Mouse (Mus musculus): ENCODE measurements around the gene Ciao1. TPM values are rescaled to one million over a fixed set of nuclear protein-coding genes. Genes with fewer than 3 reads are reported as not detected.
A peak's percentile ranks its signal among the peaks of the same experiment; 100 is the strongest.
"Not testable (repeated sequence)": the region's sequence is repeated elsewhere in the genome, so short reads cannot be mapped to it uniquely, and the experiment has no call there.

Ciao1 gene
- total RNA-seq, 2 experiments from 2014 or later: 85.9 to 93.7 TPM

GRCm38 (mm10) chr2:127250291-127251008 lies 2.8 kb upstream of the Ciao1 start:
- DNase-seq: no peak

- DNase-seq: peak; percentile 61
Measured at GRCm38 (mm10) chr2:127248334-127249004, 853 bp upstream of the Ciao1 start.

GRCm38 (mm10) chr2:127240065-127240464 lies 7.6 kb downstream of the Ciao1 start:
- no peak for DNase-seq

- no peak for DNase-seq
Measured at GRCm38 (mm10) chr2:127237897-127238610, 9.6 kb downstream of the Ciao1 start.

- DNase-seq: no peak
Measured at GRCm38 (mm10) chr2:127225261-127225660, 22.4 kb downstream of the Ciao1 start.

- DNase-seq: no peak
Measured at GRCm38 (mm10) chr2:127217746-127218145, 29.9 kb downstream of the Ciao1 start.

GRCm38 (mm10) chr2:127210701-127211100 lies 36.9 kb downstream of the Ciao1 start:
- DNase-seq: no peak

GRCm38 (mm10) chr2:127208452-127208769 lies 39.2 kb downstream of the Ciao1 start:
- no peak for DNase-seq

- DNase-seq: peak; percentile 95
Measured at GRCm38 (mm10) chr2:127207547-127208451, 39.8 kb downstream of the Ciao1 start, which contains the start of the genes 1810024B03Rik and Snrnp200. TSS of gene 1810024B03Rik (minus strand) at chr2:127208280. TSS of gene Snrnp200 (plus strand) at chr2:127208386.

- no peak for DNase-seq
Measured at GRCm38 (mm10) chr2:127206916-127207315, 40.7 kb downstream of the Ciao1 start.

GRCm38 (mm10) chr2:127205936-127206335 lies 41.7 kb downstream of the Ciao1 start:
- DNase-seq: not testable (repeated sequence)

- peak; percentile 70 for DNase-seq
Measured at GRCm38 (mm10) chr2:127204932-127205331, 42.7 kb downstream of the Ciao1 start.

Other genes starting within 250 kb of the Ciao1 start
- 10 to 100 TPM in 1 of 2 experiments, 1 to 10 TPM in 1; 8.9 to 12.8 TPM for gene Ap4e1, start 239.1 kb downstream of the Ciao1 start, total RNA-seq (2021)
- 10 to 100 TPM; 38.7 to 39.9 TPM for gene Blvra, start 177.2 kb downstream of the Ciao1 start, total RNA-seq (2021)
- 10 to 100 TPM; 15.8 to 18.3 TPM for gene Ncaph, start 113.9 kb downstream of the Ciao1 start, total RNA-seq (2021)
- 10 to 100 TPM; 13.2 to 13.8 TPM for gene Itpripl1, start 104.4 kb downstream of the Ciao1 start, total RNA-seq (2021)
- 1 to 10 TPM; 1.3 to 1.8 TPM for gene 1810024B03Rik, start 39.5 kb downstream of the Ciao1 start, total RNA-seq (2021)
- gene Snrnp200, start 39.4 kb downstream of the Ciao1 start, total RNA-seq (2021): 10 to 100 TPM; 58.9 to 70.8 TPM
- 10 to 100 TPM; 55.4 to 56.4 TPM for gene Tmem127, start 92 bp upstream of the Ciao1 start, total RNA-seq (2021)
- 100 to 1,000 TPM; 143 to 175 TPM for gene Stard7, start 22.4 kb upstream of the Ciao1 start, total RNA-seq (2021)
- 1 to 10 TPM; 4.2 to 5.5 TPM for gene Dusp2, start 88.3 kb upstream of the Ciao1 start, total RNA-seq (2021)
- gene Astl, start 90.8 kb upstream of the Ciao1 start, total RNA-seq (2021): under 1 TPM in 1 of 2 experiments, not detected in 1; 0.21 TPM
- gene Adra2b, start 115.4 kb upstream of the Ciao1 start, total RNA-seq (2021): 1 to 10 TPM; 2.6 to 2.7 TPM
- gene Gpat2, start 177.4 kb upstream of the Ciao1 start, total RNA-seq (2021): under 1 TPM; 0.48 to 0.58 TPM
- 10 to 100 TPM; 44.4 to 52.4 TPM for gene Fahd2a, start 196.7 kb upstream of the Ciao1 start, total RNA-seq (2021)